Mouse (Mus musculus): ENCODE results near the gene Synrg.

DNA sequence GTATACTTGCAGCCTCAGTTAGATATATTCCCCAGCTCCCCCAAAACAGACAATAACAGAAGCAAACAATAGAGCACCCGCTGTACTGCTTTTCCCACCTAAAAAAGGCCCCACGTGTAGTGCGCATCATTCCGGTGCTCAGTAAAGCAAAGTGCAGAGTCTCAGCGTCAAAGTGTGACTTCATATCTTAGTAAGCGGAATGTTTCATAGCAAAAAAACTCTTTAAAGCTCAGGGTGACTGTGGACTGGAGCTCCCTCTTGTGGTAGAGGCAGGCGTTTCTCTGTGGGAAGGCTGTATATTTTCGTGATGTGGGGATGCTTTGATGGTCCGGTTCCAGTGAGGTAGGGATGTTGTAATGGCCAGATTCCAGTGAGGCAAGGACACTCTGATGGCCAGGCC, 67.7 kb downstream of the Synrg start:
- TF ChIP-seq GATA1 (IDR thresholded peaks at IDR 0.05; ENCODE audit: low read length) (no peak), TAL1 (IDR thresholded peaks at IDR 0.05; ENCODE audit: low read length) (no peak)

Measured in erythroblast, embryonic 14.5 days (primary cell).